Mouse (Mus musculus) mesoderm, embryonic 11.5 days (tissue): Measurements from ENCODE around the gene A2ml1.

Experiments used
- DNase-seq: peaks from one replicate; pipeline ENCODE4 v3.0.0-alpha.2; 2012; ENCODE audit warnings: low read depth, low spot score

A2ml1 gene

GRCm38 (mm10) chr6:128549463-128550452 is 31.6 kb downstream of the A2ml1 start:
- DNase-seq: no peak

GRCm38 (mm10) chr6:128548532-128548931 is 32.9 kb downstream of the A2ml1 start:
- DNase-seq: no peak

GRCm38 (mm10) chr6:128545402-128545801 is 36.0 kb downstream of the A2ml1 start:
- no peak for DNase-seq

GRCm38 (mm10) chr6:128543226-128543625 is 38.2 kb downstream of the A2ml1 start:
- DNase-seq: no peak

- DNase-seq: no peak
Observed at GRCm38 (mm10) chr6:128535250-128535649, 46.2 kb downstream of the A2ml1 start.

- DNase-seq: no peak
Observed at GRCm38 (mm10) chr6:128533296-128533695, 48.1 kb downstream of the A2ml1 start.

- no peak for DNase-seq
Observed at GRCm38 (mm10) chr6:128532701-128533100, 48.7 kb downstream of the A2ml1 start.

GRCm38 (mm10) chr6:128528491-128528890 is 52.9 kb downstream of the A2ml1 start:
- no peak for DNase-seq

GRCm38 (mm10) chr6:128527110-128527509 is 54.3 kb downstream of the A2ml1 start:
- DNase-seq: no peak

- no peak for DNase-seq
Observed at GRCm38 (mm10) chr6:128526601-128527000, 54.8 kb downstream of the A2ml1 start, which contains the start of gene Pzp. Gene Pzp, minus strand, starts transcription at chr6:128526720.

GRCm38 (mm10) chr6:128525801-128526200 is 55.6 kb downstream of the A2ml1 start:
- no peak for DNase-seq

GRCm38 (mm10) chr6:128523360-128523759 is 58.0 kb downstream of the A2ml1 start:
- no peak for DNase-seq

GRCm38 (mm10) chr6:128519159-128519558 is 62.2 kb downstream of the A2ml1 start:
- DNase-seq: no peak

- no peak for DNase-seq
Observed at GRCm38 (mm10) chr6:128505676-128506236, 75.7 kb downstream of the A2ml1 start.

GRCm38 (mm10) chr6:128504743-128505142 is 76.7 kb downstream of the A2ml1 start:
- no peak for DNase-seq

GRCm38 (mm10) chr6:128495346-128495745 is 86.1 kb downstream of the A2ml1 start:
- no peak for DNase-seq

GRCm38 (mm10) chr6:128494646-128495331 is 86.6 kb downstream of the A2ml1 start:
- no peak for DNase-seq

- DNase-seq: no peak
Observed at GRCm38 (mm10) chr6:128491916-128492315, 89.5 kb downstream of the A2ml1 start.

GRCm38 (mm10) chr6:128490141-128490540 is 91.3 kb downstream of the A2ml1 start:
- DNase-seq: no peak
